Mouse (Mus musculus): ENCODE data around the gene Olfr681. TPM values are rescaled to one million over a fixed set of nuclear protein-coding genes. Genes with fewer than 3 reads are reported as not detected.

The Olfr681 gene
- polyA plus RNA-seq (2017; shearing (Covaris generic)) = not detected

DNA sequence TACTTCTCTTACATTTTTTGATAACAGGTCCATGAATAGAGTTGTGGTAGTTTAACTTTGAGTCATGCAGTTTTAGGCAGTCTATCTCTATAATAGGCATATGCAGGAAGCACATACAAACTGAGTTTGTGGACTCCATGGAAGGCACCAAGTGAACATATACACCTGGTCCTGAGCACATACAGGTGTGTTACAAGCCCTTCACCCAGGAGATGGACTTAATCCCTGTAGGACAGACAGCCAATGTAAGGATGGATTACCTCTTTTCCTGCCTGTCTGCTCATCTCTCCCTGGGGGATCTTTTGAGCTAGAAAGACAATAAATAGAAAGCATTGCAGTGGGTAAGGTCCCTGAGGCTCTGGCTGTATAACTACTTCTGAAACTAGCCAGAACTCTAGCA, at the start of gene Olfr681:
Gene Olfr681 (plus strand): TSS at position 301 of the 400 bp plus-strand sequence.

GRCm38 (mm10) chr7:105080905-105081304, 35.7 kb upstream of the Olfr681 start, which contains the start of gene Olfr679:
Gene Olfr679, plus strand, starts transcription at chr7:105081205.

GRCm38 (mm10) chr7:105092717-105093116, 23.9 kb upstream of the Olfr681 start, which contains the start of gene Olfr680-ps1:
Gene Olfr680-ps1, minus strand, starts transcription at chr7:105092817.

DNA sequence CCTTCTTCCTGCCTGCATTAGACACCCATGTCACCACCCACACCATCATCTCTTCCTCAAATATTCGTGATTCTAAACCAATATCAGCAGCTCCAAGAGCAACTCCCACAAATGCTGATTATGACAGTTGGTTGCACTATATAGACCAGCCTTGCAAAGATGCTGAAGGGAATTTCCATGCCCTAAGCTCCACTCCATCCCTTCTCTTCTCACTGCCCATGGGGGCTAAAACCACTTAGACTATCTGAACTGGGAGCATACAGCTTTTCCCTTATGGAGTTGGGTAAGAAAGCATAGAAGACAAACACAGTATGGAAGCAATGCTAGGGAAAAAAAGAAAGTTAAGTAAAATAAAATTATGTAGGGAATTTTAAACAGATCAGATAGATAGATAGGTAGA, 30.3 kb downstream of the Olfr681 start, which contains the start of gene Olfr683:
Gene Olfr683 (minus strand): TSS at position 101 of the 400 bp plus-strand sequence.

DNA sequence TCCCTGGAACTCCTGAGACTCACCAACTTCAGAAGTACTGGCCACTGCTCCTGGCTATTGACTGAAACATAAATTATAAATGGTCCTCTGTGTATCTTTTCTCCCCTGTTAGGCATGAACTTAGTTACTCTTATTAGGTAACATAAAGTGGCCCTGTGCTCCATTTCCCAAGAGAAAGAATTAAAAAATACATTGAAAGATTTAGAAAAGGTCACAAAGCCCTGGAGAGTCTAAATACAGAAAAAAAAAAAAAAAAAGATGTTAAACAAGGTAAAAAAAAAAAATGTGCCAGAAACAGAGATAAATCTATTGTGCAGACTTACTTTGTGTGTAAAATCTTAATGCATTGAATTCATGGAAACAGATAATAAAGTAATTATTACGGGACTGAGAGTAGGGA, 46.9 kb downstream of the Olfr681 start, which contains the start of gene Olfr684:
Gene Olfr684 (minus strand): TSS at position 101 of the 400 bp plus-strand sequence.

Other genes starting within 250 kb of the Olfr681 start
- not detected for gene Olfr665, start 238.8 kb upstream of the Olfr681 start, polyA plus RNA-seq (2017; shearing (Covaris generic))
- not detected for gene Olfr666, start 220.9 kb upstream of the Olfr681 start, polyA plus RNA-seq (2017; shearing (Covaris generic))
- not detected for gene Olfr667, start 195.4 kb upstream of the Olfr681 start, polyA plus RNA-seq (2017; shearing (Covaris generic))
- not detected for gene Olfr668, start 188.8 kb upstream of the Olfr681 start, polyA plus RNA-seq (2017; shearing (Covaris generic))
- gene Olfr669, start 182.6 kb upstream of the Olfr681 start, polyA plus RNA-seq (2017; shearing (Covaris generic)) = not detected
- not detected for gene Olfr670, start 154.2 kb upstream of the Olfr681 start, polyA plus RNA-seq (2017; shearing (Covaris generic))
- 0.13 TPM for gene Olfr671, start 137.7 kb upstream of the Olfr681 start, polyA plus RNA-seq (2017; shearing (Covaris generic))
- not detected for gene Olfr672, start 114.8 kb upstream of the Olfr681 start, polyA plus RNA-seq (2017; shearing (Covaris generic))
- 0.08 TPM for gene Olfr675, start 88.4 kb upstream of the Olfr681 start, polyA plus RNA-seq (2017; shearing (Covaris generic))
- not detected for gene Olfr676, start 84.1 kb upstream of the Olfr681 start, polyA plus RNA-seq (2017; shearing (Covaris generic))
- not detected for gene Olfr677, start 65.5 kb upstream of the Olfr681 start, polyA plus RNA-seq (2017; shearing (Covaris generic))
- gene Olfr678, start 52.4 kb upstream of the Olfr681 start, polyA plus RNA-seq (2017; shearing (Covaris generic)) = not detected
- not detected for gene Olfr679, start 35.6 kb upstream of the Olfr681 start, polyA plus RNA-seq (2017; shearing (Covaris generic))
- not detected for gene Olfr680-ps1, start 24.0 kb upstream of the Olfr681 start, polyA plus RNA-seq (2017; shearing (Covaris generic))
- gene Olfr683, start 30.2 kb downstream of the Olfr681 start, polyA plus RNA-seq (2017; shearing (Covaris generic)) = not detected
- gene Olfr684, start 46.8 kb downstream of the Olfr681 start, polyA plus RNA-seq (2017; shearing (Covaris generic)) = not detected
- gene Olfr685, start 69.2 kb downstream of the Olfr681 start, polyA plus RNA-seq (2017; shearing (Covaris generic)) = not detected
- not detected for gene Olfr686, start 90.6 kb downstream of the Olfr681 start, polyA plus RNA-seq (2017; shearing (Covaris generic))
- not detected for gene Olfr688, start 171.3 kb downstream of the Olfr681 start, polyA plus RNA-seq (2017; shearing (Covaris generic))
- gene Olfr689, start 194.3 kb downstream of the Olfr681 start, polyA plus RNA-seq (2017; shearing (Covaris generic)) = 0.05 TPM
- not detected for gene Olfr690, start 217.3 kb downstream of the Olfr681 start, polyA plus RNA-seq (2017; shearing (Covaris generic))
- gene Olfr691, start 225.4 kb downstream of the Olfr681 start, polyA plus RNA-seq (2017; shearing (Covaris generic)) = not detected